Mouse (Mus musculus): ENCODE data around the gene Hes2. TPM values are rescaled to one million over a fixed set of nuclear protein-coding genes. Genes with fewer than 3 reads are reported as not detected.

Gene Hes2
- polyA plus RNA-seq, 1 experiment from 2014 or later = 0.56 TPM

DNA sequence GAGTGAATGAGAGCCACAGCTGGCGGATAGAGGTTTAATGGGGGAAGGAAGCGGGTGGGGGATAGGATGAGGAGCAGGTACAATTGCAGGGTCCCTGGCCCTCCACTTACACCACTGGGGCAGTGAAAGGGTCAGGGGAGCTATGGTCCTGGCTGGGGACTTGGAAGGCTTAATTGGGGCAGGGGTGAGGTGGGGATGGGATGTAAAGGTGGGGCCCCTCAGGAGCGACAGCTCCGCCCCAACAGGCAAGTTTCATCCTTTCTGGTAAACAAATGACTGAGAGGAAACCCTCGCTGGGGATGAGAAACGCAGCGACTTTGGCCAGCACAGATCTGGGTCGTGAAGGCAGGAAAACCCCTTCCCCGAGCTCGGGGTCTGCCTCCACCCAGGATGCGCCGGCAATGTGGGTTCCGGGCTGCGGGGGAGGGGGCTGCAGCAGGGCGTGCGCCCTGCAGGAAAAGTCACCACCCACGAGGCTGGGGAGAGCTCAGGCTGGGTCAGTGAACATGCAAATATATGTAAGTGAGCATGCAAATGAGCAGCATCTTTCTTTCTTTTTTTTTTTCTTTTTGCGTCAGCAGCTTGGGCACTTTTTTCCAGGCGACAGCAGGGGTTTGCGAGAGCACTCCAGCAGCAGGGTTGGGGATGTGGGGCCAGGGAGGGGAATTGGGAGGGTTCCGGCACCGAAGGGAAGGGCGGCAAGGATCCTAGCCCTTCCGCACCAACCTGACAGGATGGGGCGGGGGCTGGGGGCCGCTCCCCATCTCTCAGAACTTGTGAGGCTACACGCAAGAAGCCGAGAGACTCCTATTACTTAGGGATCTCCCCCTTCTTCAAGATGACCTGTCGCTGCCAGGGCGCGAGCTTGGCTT, 38.1 kb upstream of the Hes2 start:
- H3K27me3 ChIP-seq (ENCODE audit: control insufficient read depth, insufficient read depth, low read length) = peaks cover 70% of the 10 kb centered on the region
- no peaks in the 10 kb centered on the region for H3K36me3 ChIP-seq (ENCODE audit: control insufficient read depth, insufficient read depth, low read length)
- H3K9me3 ChIP-seq (replicated peaks; ENCODE audit: control insufficient read depth, low read length) = no peaks in the 10 kb centered on the region
- peak overlapping the region; percentile 19 for H3K4me3 ChIP-seq (replicated peaks; ENCODE audit: low read length)
- peak overlapping the region; percentile 25 for H3K4me2 ChIP-seq (ENCODE audit: low read depth, low read length)
- ATAC-seq (ENCODE audit: insufficient read depth, low FRiP score) = no peak
- H3K27ac ChIP-seq (ENCODE audit: low read length) = no peak overlapping the region
- WGBS = 4% methylated on average over 30 of the region's 31 CpGs
- H3K4me1 ChIP-seq (ENCODE audit: control insufficient read depth, insufficient read depth, low read length) = peaks cover 40% of the 10 kb centered on the region
- H3K9ac ChIP-seq (ENCODE audit: low read length) = 0 out of 2 replicates have a peak overlapping the region, but pooled peaks have one; percentile 5

DNA sequence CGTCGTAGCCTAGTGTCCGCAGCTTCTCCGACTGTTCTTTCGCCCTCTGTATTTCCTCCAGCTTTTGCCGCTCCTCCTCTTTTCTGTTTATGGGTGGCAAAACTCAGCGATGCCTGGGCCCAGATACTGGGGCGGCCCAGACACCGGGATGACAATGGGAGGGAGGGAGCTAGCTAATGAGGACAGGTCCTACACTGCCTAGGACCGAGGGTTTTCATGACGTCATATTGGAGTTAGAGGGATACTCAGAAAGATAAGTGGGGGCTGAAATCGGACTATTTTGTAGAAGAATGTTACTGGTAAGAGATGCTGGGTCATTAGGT, 37.5 kb upstream of the Hes2 start:
- 4% methylated on average over 12 of the region's 12 CpGs for WGBS

DNA sequence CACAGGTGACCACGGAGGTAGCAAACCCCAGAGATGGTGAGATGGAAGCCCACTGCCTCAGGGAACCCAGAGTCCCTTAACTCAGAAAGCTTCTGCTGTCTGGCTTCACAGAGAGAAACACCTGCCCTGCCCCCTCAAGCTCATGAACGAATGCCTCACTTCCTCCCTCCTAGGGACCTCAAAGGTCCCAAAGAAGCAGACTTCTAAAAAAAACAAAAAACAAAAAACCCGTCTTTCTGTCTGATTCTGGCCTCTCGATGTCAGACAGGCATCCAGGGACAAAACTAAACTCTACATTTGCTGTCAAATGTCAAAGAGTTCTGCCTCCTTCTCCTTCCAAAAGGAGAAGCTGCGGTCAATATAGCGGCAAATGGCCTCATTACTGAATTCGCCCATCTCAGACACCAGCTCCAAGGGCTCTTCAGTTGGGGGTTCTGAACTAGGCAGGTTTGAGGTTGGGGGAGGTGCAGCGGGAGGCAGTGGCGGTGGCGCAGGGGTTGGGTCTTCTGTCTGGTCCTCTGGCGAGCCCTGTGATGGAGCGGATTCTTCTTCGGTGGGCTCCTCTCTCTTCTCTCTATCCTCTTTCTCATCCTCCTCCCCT, 34.2 kb upstream of the Hes2 start:
- Histone ChIP-seq H3K4me3 (replicated peaks; ENCODE audit: low read length) (no peak overlapping the region), H3K4me1 (ENCODE audit: control insufficient read depth, insufficient read depth, low read length) (peaks cover 30% of the 10 kb centered on the region), H3K27me3 (ENCODE audit: control insufficient read depth, insufficient read depth, low read length) (peaks cover 92% of the 10 kb centered on the region), H3K9me3 (replicated peaks; ENCODE audit: control insufficient read depth, low read length) (no peaks in the 10 kb centered on the region), H3K36me3 (ENCODE audit: control insufficient read depth, insufficient read depth, low read length) (no peaks in the 10 kb centered on the region), H3K27ac (ENCODE audit: low read length) (no peak overlapping the region), H3K4me2 (ENCODE audit: low read depth, low read length) (no peak overlapping the region), H3K9ac (ENCODE audit: low read length) (no peak overlapping the region)
- ATAC-seq (ENCODE audit: insufficient read depth, low FRiP score) = no peak
- WGBS = 32% methylated on average over 13 of the region's 13 CpGs

More for the DNA sequence above, 37.5 kb upstream of the Hes2 start:
- Histone ChIP-seq H3K4me3 (replicated peaks; ENCODE audit: low read length) (0 out of 2 replicates have a peak overlapping the region, but pooled peaks have one; percentile 19), H3K4me2 (ENCODE audit: low read depth, low read length) (peak overlapping the region; percentile 25), H3K9ac (ENCODE audit: low read length) (no peak overlapping the region), H3K4me1 (ENCODE audit: control insufficient read depth, insufficient read depth, low read length) (peaks cover 39% of the 10 kb centered on the region), H3K27ac (ENCODE audit: low read length) (no peak overlapping the region), H3K9me3 (replicated peaks; ENCODE audit: control insufficient read depth, low read length) (no peaks in the 10 kb centered on the region), H3K27me3 (ENCODE audit: control insufficient read depth, insufficient read depth, low read length) (peaks cover 76% of the 10 kb centered on the region), H3K36me3 (ENCODE audit: control insufficient read depth, insufficient read depth, low read length) (no peaks in the 10 kb centered on the region)
- ATAC-seq (ENCODE audit: insufficient read depth, low FRiP score) = no peak

DNA sequence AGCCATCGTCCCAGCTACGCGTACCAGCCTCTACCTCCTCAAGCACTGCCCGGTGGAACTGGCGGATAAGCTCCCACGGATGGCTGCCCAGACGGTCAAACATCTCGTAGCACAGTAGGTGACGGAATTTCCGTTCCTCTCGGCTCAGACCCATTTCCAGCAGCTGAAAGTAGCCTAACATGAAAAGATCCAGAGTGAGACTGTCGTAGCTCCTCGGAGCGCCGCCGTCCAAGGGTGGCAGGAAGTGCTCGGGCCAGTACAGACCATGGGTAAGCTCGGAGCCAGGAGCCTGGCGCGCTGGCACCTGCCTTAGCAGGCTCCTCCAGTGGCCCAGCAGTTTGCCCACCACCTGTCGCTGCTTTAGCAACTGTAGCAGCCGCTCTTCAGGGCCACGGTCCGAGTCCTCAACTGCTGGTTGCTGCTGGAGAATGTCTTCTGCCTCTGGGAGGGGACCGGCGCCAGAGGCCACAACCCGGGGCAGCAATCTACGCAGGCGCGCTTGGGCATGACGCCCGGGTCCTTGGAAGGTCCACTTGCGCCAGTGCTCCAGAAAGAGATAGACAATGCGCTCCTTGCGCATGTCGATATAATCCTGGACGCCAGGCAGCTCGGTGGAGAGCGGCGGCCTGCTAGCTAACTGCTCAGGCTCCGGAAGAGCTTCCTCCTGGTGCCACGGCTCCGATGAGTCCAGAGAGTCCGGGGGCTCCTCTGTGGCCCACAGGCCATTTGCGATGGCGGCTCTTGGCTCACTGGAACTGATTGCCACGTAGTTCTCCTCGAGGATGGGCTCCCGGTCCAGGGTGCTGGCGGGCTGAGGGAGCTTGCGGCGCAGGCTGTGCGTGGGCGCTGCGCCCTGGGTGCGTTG, 33.3 kb upstream of the Hes2 start:
- Histone ChIP-seq H3K4me3 (replicated peaks; ENCODE audit: low read length) (peak overlapping the region; percentile 18), H3K27ac (ENCODE audit: low read length) (no peak overlapping the region), H3K9ac (ENCODE audit: low read length) (no peak overlapping the region; the same call in 1 of the 2 replicates), H3K36me3 (ENCODE audit: control insufficient read depth, insufficient read depth, low read length) (no peaks in the 10 kb centered on the region), H3K4me1 (ENCODE audit: control insufficient read depth, insufficient read depth, low read length) (peaks cover 23% of the 10 kb centered on the region), H3K4me2 (ENCODE audit: low read depth, low read length) (peak overlapping the region; percentile 30), H3K27me3 (ENCODE audit: control insufficient read depth, insufficient read depth, low read length) (peaks cover 92% of the 10 kb centered on the region), H3K9me3 (replicated peaks; ENCODE audit: control insufficient read depth, low read length) (no peaks in the 10 kb centered on the region)
- ATAC-seq (ENCODE audit: insufficient read depth, low FRiP score) = no peak
- WGBS = 30% methylated on average over 56 of the region's 56 CpGs

DNA sequence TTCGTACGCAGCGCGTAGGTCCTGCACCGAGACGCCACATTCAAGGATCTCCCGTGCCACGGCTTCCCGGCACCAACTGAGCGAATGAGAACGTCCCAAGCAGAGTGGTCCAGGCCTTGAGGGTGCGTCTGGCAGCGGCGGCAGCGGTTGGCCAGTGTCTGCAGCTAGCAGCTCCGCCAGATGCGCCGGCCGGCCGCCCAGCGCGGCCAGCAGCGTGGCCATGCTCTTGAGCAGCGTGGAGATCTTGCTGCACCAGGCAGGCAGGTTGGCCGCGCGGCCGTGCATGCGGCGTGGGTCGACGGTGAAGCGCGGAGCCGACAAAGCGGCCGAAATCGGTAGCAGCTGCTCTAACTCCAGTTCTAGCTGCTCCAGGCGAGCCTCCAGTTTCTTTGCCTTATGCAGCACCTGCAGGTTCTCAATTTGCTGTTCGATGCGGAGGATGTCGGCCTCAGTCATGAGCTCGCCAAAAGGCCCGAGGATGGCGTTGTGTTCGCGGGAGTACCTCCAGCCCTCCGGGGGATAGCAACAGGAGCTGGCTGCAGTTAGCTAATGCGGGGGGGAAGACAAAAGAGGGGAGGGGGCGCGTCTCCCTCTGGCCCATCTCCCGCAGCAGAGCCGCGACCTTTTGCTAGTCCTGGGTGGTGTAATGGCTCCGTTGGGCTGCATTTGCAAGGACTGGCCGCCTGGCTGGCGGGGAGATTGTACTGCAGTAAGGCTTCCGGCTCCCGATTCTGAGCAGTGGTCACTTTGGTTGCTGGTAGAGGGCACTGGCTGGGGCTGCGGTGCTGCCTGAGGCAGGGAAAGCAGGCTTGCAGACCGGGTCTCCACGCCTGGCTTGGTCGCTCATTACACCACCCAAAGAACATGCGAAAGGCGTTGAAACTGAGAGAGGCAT, 32.4 kb upstream of the Hes2 start:
- no peak for ATAC-seq (ENCODE audit: insufficient read depth, low FRiP score)
- H3K4me2 ChIP-seq (ENCODE audit: low read depth, low read length) = peak overlapping the region; percentile 30
- 26% methylated on average over 65 of the region's 65 CpGs for WGBS
- peaks cover 23% of the 10 kb centered on the region for H3K4me1 ChIP-seq (ENCODE audit: control insufficient read depth, insufficient read depth, low read length)
- H3K36me3 ChIP-seq (ENCODE audit: control insufficient read depth, insufficient read depth, low read length) = no peaks in the 10 kb centered on the region
- H3K4me3 ChIP-seq (replicated peaks; ENCODE audit: low read length) = peak overlapping the region; percentile 18
- H3K27ac ChIP-seq (ENCODE audit: low read length) = no peak overlapping the region
- H3K9me3 ChIP-seq (replicated peaks; ENCODE audit: control insufficient read depth, low read length) = no peaks in the 10 kb centered on the region
- no peak overlapping the region for H3K9ac ChIP-seq (ENCODE audit: low read length)
- H3K27me3 ChIP-seq (ENCODE audit: control insufficient read depth, insufficient read depth, low read length) = peaks cover 92% of the 10 kb centered on the region

DNA sequence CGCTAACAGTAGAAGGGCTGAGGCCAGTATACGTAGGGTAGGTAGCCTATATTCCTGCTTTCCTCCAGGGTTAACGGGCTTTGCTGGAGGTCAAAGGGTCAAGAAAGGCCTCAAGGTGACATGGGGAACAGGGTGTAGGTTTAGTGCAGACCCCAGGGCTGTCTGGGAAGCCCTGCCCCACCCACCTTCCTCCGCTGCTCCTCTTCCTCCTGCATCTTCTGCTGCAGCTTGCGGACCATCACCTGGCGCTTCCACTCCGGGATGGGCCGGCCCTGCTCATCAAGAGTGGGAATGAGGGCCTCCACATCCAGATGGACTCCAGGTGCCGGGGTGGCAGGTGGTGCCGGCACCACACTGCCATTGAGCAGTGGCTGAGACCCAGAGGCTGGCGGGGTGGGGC, 30.8 kb upstream of the Hes2 start:
- H3K9me3 ChIP-seq (replicated peaks; ENCODE audit: control insufficient read depth, low read length) = no peaks in the 10 kb centered on the region
- peaks cover 100% of the 10 kb centered on the region for H3K27me3 ChIP-seq (ENCODE audit: control insufficient read depth, insufficient read depth, low read length)
- 90% methylated on average over 11 of the region's 11 CpGs for WGBS
- no peak for ATAC-seq (ENCODE audit: insufficient read depth, low FRiP score)
- H3K4me1 ChIP-seq (ENCODE audit: control insufficient read depth, insufficient read depth, low read length) = peaks cover 36% of the 10 kb centered on the region
- H3K4me2 ChIP-seq (ENCODE audit: low read depth, low read length) = no peak overlapping the region
- no peaks in the 10 kb centered on the region for H3K36me3 ChIP-seq (ENCODE audit: control insufficient read depth, insufficient read depth, low read length)
- no peak overlapping the region for H3K9ac ChIP-seq (ENCODE audit: low read length)
- no peak overlapping the region for H3K4me3 ChIP-seq (replicated peaks; ENCODE audit: low read length)
- H3K27ac ChIP-seq (ENCODE audit: low read length) = no peak overlapping the region

DNA sequence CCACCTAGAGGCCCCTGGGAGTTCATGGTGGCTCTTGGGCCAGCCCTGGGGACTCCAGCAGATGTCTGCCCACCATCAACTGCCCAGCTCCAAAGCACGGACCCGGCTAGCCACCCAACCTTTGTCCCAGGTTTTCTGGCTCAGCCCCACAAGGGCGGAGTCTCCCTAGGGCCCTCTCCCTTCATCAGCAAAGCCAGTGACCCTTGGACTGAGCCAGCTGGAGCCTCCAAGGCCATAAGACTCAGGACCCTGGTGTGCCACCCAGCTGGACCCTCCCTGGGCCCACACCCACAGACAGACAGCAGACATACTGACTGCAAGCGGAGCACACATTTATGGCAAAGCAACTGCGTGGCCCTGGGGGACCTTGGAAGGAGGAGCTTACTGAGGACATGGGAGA, 29.9 kb upstream of the Hes2 start:
- peaks cover 37% of the 10 kb centered on the region for H3K4me1 ChIP-seq (ENCODE audit: control insufficient read depth, insufficient read depth, low read length)
- no peak overlapping the region for H3K4me3 ChIP-seq (replicated peaks; ENCODE audit: low read length)
- H3K4me2 ChIP-seq (ENCODE audit: low read depth, low read length) = no peak overlapping the region
- ATAC-seq (ENCODE audit: insufficient read depth, low FRiP score) = no peak
- WGBS = 60% methylated on average over 5 of the region's 5 CpGs
- peaks cover 100% of the 10 kb centered on the region for H3K27me3 ChIP-seq (ENCODE audit: control insufficient read depth, insufficient read depth, low read length)
- H3K36me3 ChIP-seq (ENCODE audit: control insufficient read depth, insufficient read depth, low read length) = no peaks in the 10 kb centered on the region
- H3K9ac ChIP-seq (ENCODE audit: low read length) = no peak overlapping the region
- no peaks in the 10 kb centered on the region for H3K9me3 ChIP-seq (replicated peaks; ENCODE audit: control insufficient read depth, low read length)
- no peak overlapping the region for H3K27ac ChIP-seq (ENCODE audit: low read length)

DNA sequence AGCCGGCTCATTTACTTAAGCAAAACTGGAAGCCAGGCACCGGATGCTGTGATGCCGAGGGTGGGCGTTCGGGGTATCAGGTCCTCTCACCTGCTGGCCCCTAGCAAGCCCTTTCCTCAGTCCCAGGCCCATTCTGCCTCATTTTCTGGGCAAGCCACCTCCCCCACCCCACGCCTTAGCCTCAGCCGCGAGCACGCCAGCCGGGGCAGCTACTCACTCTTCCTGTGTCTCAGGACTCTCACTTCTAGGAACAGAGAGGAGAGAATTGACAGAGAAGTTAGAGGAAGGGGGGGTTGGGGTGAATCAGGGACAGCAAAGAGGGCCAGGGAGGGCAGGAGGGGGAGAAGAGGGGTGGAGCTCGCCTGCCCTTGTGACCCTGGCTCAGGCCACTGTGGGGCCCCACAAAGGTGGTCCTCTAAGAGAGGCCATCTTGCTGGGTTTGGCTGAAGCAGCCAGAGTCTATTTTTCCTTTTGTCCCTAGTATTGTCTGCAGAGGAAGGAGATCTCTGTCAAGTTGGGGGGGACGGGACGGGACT, 29.2 kb upstream of the Hes2 start:
- ATAC-seq (ENCODE audit: insufficient read depth, low FRiP score) = no peak
- Histone ChIP-seq H3K4me1 (ENCODE audit: control insufficient read depth, insufficient read depth, low read length) (peaks cover 37% of the 10 kb centered on the region), H3K27ac (ENCODE audit: low read length) (no peak overlapping the region), H3K27me3 (ENCODE audit: control insufficient read depth, insufficient read depth, low read length) (peaks cover 97% of the 10 kb centered on the region), H3K4me2 (ENCODE audit: low read depth, low read length) (0 out of 2 replicates have a peak overlapping the region, but pooled peaks have one; percentile 7), H3K9ac (ENCODE audit: low read length) (no peak overlapping the region), H3K9me3 (replicated peaks; ENCODE audit: control insufficient read depth, low read length) (no peaks in the 10 kb centered on the region), H3K36me3 (ENCODE audit: control insufficient read depth, insufficient read depth, low read length) (no peaks in the 10 kb centered on the region), H3K4me3 (replicated peaks; ENCODE audit: low read length) (no peak overlapping the region)
- 46% methylated on average over 13 of the region's 13 CpGs for WGBS
